Comparison of ENCODE assay signal across 12 mouse cellular contexts in the genomic region with DNA sequence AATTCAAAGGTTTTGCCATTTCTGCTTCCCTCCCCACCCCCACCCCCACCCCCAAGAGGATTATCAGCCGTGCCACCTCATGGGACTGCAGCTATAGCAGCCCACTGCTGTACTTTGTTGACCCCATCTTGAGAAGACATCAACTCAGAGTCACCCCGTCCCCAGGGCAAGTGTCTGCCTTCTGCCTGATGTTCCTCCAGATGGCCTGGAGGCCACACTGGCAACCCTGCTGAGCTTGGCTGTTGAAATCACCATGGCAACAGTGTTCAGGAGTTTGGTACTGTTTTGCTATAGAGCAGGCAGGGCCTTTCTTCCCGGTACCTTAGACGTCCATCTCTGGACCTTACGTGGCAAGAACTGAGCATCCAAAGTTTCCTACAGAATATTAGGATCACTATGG.
DNase-seq lines count a peak whose midpoint lies in the region; ATAC-seq lines count a peak whose summit lies in the region.
"Had no signal": no experiment of that assay in that cellular context is flagged by ENCODE, and none has a peak within 500 bp of the region (broad histone marks: within the 10 kb centered on the region; RNA-seq: fewer than 3 reads in every experiment).

No protein-coding gene starts in this region.

- peaks cover 29% of the 10 kb centered on the region for H3K4me1 ChIP-seq in hindbrain, embryonic 12.5 days
- peaks cover 24% of the 10 kb centered on the region for H3K4me1 ChIP-seq in neural tube, embryonic 12.5 days

- ATAC-seq in frontal cortex, adult (ENCODE audit: low TSS enrichment), result peak; percentile 64; the same call in 1 of the 2 replicates
- ATAC-seq in hindbrain, embryonic 12.5 days (ENCODE audit: low FRiP score), result peak; percentile 76
- peak; percentile 67 for ATAC-seq in neural tube, embryonic 12.5 days (ENCODE audit: low FRiP score, low read depth)

- no peak overlapping the region for H3K4me2 ChIP-seq in hindbrain, embryonic 12.5 days (replicated peaks)
- no peak overlapping the region for H3K4me2 ChIP-seq in neural tube, embryonic 12.5 days (replicated peaks)
- H3K4me2 ChIP-seq: lung, embryonic 14.5 days had no signal

- H3K4me3 ChIP-seq in hindbrain, embryonic 12.5 days, result no peak overlapping the region
- no peak overlapping the region for H3K4me3 ChIP-seq in neural tube, embryonic 12.5 days
- H3K4me3 ChIP-seq: heart, adult 2 months; limb, embryonic 10.5 days had no signal

- peak overlapping the region; percentile 17 for H3K27ac ChIP-seq in hindbrain, embryonic 12.5 days
- no peak overlapping the region for H3K27ac ChIP-seq in neural tube, embryonic 12.5 days
- H3K27ac ChIP-seq: heart, adult 2 months; limb, embryonic 10.5 days had no signal

- peaks cover 4% of the 10 kb centered on the region; the same call in 1 of the 2 replicates for H3K36me3 ChIP-seq in hindbrain, embryonic 12.5 days
- peaks cover 5% of the 10 kb centered on the region; the same call in 1 of the 2 replicates for H3K36me3 ChIP-seq in neural tube, embryonic 12.5 days
- H3K36me3 ChIP-seq: limb, embryonic 10.5 days had no signal

- no peak overlapping the region for H3K9ac ChIP-seq in hindbrain, embryonic 12.5 days
- no peak overlapping the region for H3K9ac ChIP-seq in neural tube, embryonic 12.5 days
- H3K9ac ChIP-seq: lung, embryonic 14.5 days had no signal

- no peaks in the 10 kb centered on the region for H3K27me3 ChIP-seq in hindbrain, embryonic 12.5 days
- H3K27me3 ChIP-seq in neural tube, embryonic 12.5 days (replicated peaks), result no peaks in the 10 kb centered on the region

- no peaks in the 10 kb centered on the region for H3K9me3 ChIP-seq in hindbrain, embryonic 12.5 days (replicated peaks)
- no peaks in the 10 kb centered on the region for H3K9me3 ChIP-seq in neural tube, embryonic 12.5 days
- H3K9me3 ChIP-seq: limb, embryonic 10.5 days had no signal

- no peak for DNase-seq in frontal cortex, postnatal 36 days (ENCODE audit: low spot score in 2 of 2)
- peak; percentile 72 for DNase-seq in embryo, embryonic 10.5 days (ENCODE audit: low spot score)
- DNase-seq in liver, result no peak
- no peak for DNase-seq in spleen, postnatal 14 days (ENCODE audit: low spot score in 2 of 2)
- no peak for DNase-seq in spleen, adult 18-20 months
- DNase-seq: adrenal gland, postnatal 36 days; heart, adult 2 months; lung, embryonic 14.5 days had no signal

- WGBS in hindbrain, embryonic 12.5 days, result 23% methylated on average over 5 of the region's 5 CpGs
- WGBS in neural tube, embryonic 12.5 days, result 24% methylated on average over 5 of the region's 5 CpGs
